Mouse (Mus musculus): ENCODE data around the gene Sik1.

The Sik1 gene

GRCm38 (mm10) chr17:31854770-31855596 is 621 bp downstream of the Sik1 start:
- no peak for DNase-seq

- no peak for DNase-seq
Measured at GRCm38 (mm10) chr17:31853448-31854188, 2.0 kb downstream of the Sik1 start.

GRCm38 (mm10) chr17:31852782-31853447 is 2.7 kb downstream of the Sik1 start:
- no peak for DNase-seq

DNA sequence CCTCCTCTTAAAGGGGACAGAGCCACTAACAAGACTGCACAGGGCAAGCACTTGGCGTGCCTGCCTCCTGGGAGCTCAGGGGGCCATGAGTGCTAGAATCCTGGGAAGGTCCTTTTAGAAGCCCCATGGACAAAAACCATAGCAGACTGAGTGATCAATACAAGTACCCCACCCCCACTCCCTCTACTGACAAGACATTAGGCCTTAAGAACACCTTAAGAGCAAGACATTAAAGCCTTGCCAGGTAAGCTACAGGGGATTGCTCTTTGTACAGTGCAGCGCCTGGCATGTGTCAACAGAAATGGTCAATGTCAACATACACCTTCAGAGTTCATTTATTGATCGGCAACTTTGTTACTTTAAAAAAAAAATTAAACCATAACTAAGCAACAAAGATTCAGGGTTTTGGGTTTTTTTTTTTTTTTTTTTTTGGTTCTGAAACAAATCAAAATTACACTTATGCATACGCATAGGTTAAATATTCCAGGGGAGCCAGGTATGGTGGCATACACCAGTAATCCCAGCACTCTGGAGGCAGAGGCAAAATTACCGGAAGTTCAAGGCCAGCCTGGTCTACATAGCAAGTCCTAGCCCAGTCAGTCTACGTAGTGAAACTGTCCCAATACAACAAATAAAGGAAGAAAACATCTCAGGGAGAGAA is 3.7 kb downstream of the Sik1 start:
- DNase-seq: no peak

DNA sequence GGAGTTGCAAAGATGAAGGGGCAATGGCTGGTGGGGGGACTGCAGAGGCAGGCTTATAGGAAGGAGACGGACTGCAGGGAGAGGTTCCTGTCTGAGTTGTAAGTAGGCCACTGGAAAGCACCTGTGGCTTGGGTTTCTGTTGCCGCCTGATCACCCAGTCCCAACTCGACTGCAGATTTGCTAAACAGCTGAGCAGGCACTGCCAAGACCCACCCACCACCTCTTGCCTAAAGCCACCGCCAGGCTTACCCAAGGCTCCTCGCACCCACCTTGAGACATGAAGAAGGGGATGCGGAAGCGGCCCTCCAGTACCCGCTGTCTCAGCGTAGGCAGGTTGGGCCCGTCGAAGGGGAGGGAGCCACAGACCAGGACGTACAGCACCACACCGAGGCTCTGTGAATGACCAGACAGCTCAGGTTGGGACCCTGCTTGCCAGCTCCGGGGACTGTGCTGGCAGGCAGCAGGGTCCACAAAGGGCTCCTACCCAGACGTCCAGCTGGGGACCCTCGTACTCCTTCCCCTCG is 5.1 kb downstream of the Sik1 start:
- no peak for DNase-seq

DNA sequence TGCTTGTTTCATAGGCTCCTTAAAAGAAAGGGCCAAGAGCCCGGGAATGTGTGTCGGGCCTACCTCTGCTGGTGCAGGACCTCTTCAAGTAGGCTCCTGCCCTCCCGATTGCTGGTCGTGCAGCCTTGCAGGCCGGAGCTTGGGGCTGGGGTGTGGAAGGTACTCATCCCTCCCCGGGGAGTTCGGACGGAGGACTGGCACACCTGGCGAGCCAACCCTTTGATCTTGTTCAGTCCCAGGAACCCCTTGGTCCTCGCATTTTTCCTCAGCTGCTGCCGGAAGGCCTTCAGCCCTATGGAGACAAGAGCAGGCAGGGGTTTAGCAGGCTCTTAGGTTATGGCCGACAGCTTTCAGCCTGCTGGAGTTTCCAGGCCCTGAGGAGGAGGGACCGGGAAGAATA is 8.6 kb downstream of the Sik1 start:
- no peak for DNase-seq

DNA sequence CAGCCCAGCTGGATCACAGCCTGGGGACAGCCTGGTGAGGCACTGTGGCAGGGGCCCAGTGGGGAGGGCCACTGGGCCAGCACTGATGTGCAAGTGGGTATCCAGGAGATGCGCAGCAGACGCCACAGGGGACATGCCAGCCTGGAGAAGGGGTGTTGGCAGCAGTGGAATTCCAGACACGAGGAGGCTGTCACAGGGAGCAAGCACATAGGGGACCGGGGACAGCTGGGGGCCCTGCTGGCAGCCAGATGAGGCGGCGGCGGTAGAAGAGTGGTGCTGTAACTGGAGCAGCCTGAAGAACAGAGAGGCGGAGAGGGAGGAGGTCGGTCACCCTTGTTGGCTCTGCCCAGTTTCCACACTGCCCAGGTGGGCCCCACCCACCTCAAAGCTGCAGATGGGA is 9.3 kb downstream of the Sik1 start:
- no peak for DNase-seq

DNA sequence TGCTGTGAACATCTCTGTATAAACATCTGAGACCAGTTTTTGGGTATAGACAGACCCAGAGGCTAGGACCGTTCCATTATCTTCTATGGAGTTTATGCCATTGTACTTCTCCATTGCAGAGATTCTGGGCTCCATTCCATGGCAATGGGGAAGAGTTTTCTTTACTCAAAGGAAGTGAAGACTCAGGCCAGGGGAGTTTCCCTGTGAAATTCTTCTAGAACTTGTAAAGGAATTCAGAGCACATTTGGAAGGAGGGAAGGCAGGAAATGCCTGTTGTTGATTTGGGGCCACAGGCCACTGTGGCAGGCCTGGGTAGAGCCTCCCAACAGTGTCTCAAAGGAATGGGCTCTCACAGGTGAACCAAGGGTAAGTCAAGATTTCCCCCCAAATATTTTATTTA is 11.7 kb downstream of the Sik1 start:
- no peak for DNase-seq

DNA sequence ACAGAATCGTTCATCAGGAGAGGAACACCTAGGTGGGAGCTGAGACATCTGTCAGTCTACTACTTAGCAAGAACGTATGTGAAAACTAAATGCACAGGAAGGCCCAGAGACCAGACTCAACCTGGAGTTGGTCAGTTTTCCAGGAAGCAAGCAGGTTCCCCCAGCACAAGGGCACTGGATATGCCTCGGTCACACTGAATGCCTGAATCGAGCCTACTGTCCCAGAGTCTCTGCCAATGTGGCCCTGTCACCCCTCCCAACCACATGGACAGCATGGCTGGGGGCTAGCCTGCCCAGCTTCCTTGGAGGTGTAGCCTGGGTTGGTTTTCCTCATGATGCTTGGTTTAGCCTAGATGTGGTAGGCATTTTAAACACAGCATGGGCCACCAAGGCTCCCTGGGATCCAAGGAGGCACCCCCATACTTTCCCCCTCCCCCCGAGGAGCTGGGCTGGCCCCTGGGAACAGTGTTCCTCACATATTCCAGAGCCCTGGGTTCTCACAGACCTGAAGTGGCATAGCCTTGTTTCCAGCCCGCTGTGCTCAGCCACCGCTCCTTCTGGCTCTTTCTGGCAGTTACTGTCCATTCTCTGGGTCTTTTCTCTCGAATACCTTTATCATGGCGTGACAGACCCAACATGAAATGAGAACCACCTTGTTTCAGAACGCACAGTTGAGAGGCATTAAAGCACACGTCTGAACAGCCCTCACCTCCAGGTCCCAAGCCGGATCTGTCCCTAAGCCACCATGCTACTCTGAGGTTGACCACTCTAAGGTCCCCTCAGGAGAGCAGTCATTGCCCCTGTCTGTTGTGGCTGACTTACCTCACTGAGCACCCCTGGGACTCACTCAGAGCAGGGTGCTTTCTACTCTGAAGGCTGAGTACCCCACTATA is 12.4 kb downstream of the Sik1 start:
- DNase-seq: no peak

DNA sequence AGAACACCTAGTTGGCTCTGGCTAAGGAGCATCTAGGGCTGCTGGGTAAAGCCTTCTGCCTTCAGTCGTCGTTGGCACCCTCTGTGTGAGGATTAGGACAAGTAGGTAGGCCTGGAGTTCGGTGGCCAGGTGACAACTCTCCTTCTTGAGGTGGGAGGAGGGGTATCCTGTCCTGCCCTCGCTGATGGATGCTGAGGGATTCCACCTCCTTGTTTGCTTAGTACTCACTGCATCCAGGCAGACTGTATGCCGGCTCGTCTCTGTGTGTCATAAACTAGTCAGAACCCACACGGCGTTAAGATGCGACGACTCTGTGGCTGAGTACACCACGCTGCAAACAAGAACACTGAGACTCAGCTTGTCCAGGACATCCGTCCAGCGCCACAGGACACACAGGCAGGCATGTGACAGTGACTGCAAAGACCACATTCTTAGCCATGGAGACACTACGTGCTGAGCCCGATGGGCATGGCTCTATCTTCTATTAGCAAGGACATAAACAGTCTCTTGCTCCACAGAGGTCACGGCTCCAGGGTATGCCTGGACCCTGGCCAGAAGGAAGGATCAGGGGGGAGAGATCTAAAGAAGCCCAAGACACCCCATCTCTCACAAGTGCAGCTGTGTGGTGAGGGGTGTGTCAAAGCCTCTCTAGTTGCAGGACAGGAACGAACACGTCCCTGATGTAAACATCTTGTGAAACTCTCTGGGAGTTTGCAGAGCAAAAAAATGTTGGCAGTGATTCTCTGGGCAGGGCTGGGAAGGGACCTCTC is 13.6 kb downstream of the Sik1 start:
- DNase-seq: peak; percentile 82

GRCm38 (mm10) chr17:31841453-31841841 is 14.2 kb downstream of the Sik1 start:
- DNase-seq: peak; percentile 48

- DNase-seq: no peak
Measured at GRCm38 (mm10) chr17:31840423-31841003, 15.1 kb downstream of the Sik1 start.

DNA sequence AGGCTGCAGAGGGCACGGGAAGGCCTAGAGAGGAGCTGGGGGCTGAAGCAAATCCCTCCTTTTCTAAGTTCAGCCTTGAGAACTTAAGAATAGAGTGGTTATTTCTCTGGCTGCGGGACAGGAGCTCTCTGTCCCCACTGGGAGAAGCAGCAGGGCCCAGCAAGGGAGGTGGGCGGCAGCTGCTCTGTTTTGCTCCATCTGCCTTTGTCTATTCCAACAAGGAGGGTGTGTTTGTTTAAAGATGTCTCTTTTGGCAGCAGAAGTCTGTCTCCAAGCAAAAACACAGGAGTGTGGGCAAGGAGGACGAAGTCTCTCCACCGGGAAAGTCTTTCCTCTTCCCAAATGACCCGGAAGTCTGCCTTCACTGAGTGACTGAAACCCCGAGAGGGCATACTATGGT is 18.8 kb downstream of the Sik1 start:
- no peak for DNase-seq

DNA sequence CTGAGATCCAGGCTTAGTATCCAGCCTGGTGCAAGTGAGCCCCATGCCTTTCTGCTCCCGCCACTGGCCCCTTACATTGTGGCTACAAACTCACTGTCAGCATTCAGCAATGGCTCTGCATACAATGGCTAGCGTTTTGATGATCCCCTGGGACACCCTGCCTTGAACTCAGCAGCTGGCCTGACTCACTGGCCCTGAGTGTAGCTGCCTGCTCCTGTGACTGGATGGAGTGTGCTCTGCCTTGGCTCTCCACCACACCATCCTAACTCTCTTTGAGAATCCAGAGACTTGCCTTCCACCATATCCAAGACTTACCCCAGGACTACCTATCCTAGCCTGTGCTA is 19.4 kb downstream of the Sik1 start:
- no peak for DNase-seq

DNA sequence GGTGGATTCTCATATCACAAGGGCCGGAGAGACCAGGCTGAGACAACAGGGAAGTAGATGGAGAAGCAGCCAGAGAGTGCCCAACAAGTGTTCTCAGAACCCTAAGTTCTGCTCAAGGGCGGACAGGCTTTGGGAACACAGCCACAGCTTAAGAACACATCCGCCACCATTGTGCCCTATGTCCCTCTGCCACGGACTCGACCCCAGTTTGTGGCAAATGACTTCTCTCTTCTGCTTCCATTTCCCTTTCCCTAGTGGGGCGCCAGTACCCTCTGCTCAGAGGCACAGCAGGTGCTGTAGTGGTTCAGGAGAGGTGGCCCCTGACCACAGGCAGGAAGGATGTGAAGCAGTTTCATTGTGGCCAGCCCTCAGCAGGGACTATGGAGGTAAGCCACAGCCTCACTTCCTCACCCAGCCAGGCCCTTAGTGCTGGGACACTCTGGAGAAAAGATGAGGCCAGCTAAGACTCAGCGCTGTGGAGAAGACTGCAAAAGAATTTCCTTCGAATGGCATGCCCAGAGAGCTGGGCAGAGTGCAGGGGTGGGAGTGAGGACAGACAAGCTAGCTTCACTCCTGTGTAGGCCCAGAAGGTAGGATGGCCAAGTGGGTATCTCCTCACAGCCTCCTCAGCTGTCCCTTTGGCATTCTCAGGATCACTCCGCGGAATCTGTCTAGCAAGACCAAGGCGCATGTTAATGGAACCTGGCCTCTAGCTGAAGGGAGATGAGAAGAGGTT is 19.9 kb downstream of the Sik1 start:
- no peak for DNase-seq

GRCm38 (mm10) chr17:31834320-31835065 is 21.1 kb downstream of the Sik1 start:
- DNase-seq: peak; percentile 51

DNA sequence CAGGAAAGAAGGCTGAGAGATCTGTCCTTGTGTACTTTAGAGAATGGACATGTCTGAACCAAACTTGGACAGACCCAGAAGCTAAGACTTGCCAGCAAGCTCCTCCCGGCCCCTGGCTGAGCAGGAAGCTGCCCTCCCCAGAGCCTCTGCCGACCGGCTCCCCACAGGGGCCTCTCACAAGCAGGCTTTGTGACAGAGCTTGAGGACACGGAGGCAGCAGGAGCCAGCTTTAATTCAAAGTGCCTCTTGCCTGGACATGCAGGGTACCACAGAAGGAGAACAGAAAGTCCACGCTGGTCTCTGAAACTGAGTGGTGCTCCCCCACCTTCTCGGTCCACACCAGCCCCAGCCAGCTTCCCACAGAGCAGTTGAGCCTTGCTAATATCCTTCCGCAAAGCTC is 21.9 kb downstream of the Sik1 start:
- peak; percentile 49 for DNase-seq

DNA sequence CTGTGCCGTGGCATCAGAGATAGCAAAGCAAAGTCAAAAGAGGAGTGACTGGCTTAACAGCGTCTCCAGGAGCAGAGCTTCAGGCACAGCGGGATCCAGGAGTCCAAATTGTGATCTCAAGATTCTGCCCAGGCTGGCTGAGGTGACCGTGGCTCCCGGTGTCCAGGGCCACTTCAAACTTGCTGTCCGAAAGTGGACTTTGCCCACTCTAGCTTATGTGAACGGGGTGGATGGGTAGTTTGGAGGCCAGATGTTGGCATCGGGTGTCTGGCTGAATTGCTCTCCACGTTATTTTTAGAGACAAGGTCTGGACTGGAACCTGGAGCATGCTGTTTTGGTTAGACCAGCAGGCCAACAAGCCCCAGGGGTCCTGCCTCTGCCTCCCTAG is 23.0 kb downstream of the Sik1 start:
- no peak for DNase-seq

GRCm38 (mm10) chr17:31831866-31832576 is 23.6 kb downstream of the Sik1 start:
- DNase-seq: no peak

Measured in lung, postnatal 14 days (tissue).